Mouse (Mus musculus) megakaryocyte, embryonic 14.5 days (primary cell): ENCODE measurements at regions not wholly inside any gene's neighbourhood (a gene's known extent, or its start where the extent isn't known, plus 50 kb on each side); places are given as distances from the start of the nearest gene placed in this dataset.

Source experiments
- FLI1 ChIP-seq: IDR thresholded peaks from 2 replicates; pipeline ENCODE4 v1.6.1; 2012; ENCODE audit warnings: low read length, inconsistent platforms, mixed read lengths
- GATA1 ChIP-seq: IDR thresholded peaks from 3 replicates; pipeline ENCODE4 v1.6.1; 2012; ENCODE audit warnings: mixed read lengths, low read length, inconsistent platforms, borderline replicate concordance

- TF ChIP-seq GATA1, result no peak
- no peak for TF ChIP-seq FLI1
These were observed 88.1 kb downstream of the Hs1bp3 start for GRCm38 (mm10) chr12:8401376-8401775.
